Mouse (Mus musculus) erythroblast, embryonic 14.5 days (primary cell): ENCODE results near the gene Taf8.

ENCODE experiments used
- GATA1 ChIP-seq: IDR thresholded peaks from 2 replicates; pipeline ENCODE4 v1.6.1; 2012; ENCODE audit warnings: low read length, inconsistent platforms, mixed read lengths
- TAL1 ChIP-seq: IDR thresholded peaks from 3 replicates; pipeline ENCODE4 v1.6.1; 2012; ENCODE audit warnings: low read length, inconsistent platforms, mixed read lengths

DNA sequence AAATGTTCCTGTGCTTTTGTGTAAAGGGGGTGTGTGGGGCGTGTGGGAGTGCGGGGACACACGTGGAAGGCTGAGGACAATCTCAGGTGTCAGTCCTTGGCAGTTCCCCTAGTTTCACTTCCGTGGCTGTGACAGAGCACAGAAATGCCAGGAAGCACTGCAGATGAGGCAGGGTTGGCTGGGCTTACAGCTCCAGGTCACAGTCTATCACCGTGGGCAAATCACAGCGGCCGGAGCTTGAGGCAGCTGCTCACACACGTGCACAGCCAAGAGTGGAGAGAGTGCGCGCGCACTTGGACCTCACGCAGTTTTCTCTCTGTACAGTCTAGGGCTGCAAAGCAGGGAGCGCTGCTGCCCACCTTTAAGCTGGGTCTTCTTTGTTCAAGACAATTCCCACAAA, 43.8 kb downstream of the Taf8 start:
- TF ChIP-seq GATA1 (no peak), TAL1 (no peak)
